Mouse (Mus musculus): Measurements from ENCODE around the gene Nfic.
A peak's percentile ranks its signal among the peaks of the same experiment; 100 is the strongest.

The Nfic gene

GRCm38 (mm10) chr10:81401521-81402226 is 53.8 kb downstream of the Nfic start:
- DNase-seq = peak; percentile 99

GRCm38 (mm10) chr10:81401205-81401520 is 54.3 kb downstream of the Nfic start:
- no peak for DNase-seq

- DNase-seq = peak; percentile 94
These were observed 54.8 kb downstream of the Nfic start for GRCm38 (mm10) chr10:81400371-81401204.

GRCm38 (mm10) chr10:81399798-81400308 is 55.6 kb downstream of the Nfic start:
- peak; percentile 93 for DNase-seq

- peak; percentile 95 for DNase-seq
These were observed 56.1 kb downstream of the Nfic start for GRCm38 (mm10) chr10:81399296-81399695.

GRCm38 (mm10) chr10:81396749-81397148 is 58.7 kb downstream of the Nfic start:
- DNase-seq = no peak

- DNase-seq = no peak
These were observed 59.6 kb downstream of the Nfic start for GRCm38 (mm10) chr10:81395865-81396264.

GRCm38 (mm10) chr10:81395127-81395526 is 60.3 kb downstream of the Nfic start:
- DNase-seq = peak; percentile 96

GRCm38 (mm10) chr10:81393456-81394063 is 61.9 kb downstream of the Nfic start:
- peak; percentile 95 for DNase-seq

- no peak for DNase-seq
These were observed 62.7 kb downstream of the Nfic start, which contains the start of gene Smim24 for GRCm38 (mm10) chr10:81392781-81393185. TSS of gene Smim24 (plus strand) at chr10:81393051.

GRCm38 (mm10) chr10:81392270-81392669 is 63.2 kb downstream of the Nfic start:
- DNase-seq = no peak

GRCm38 (mm10) chr10:81390678-81390965 is 64.8 kb downstream of the Nfic start:
- DNase-seq = no peak

GRCm38 (mm10) chr10:81389801-81390677 is 65.4 kb downstream of the Nfic start:
- peak; percentile 96 for DNase-seq

GRCm38 (mm10) chr10:81389373-81389772 is 66.1 kb downstream of the Nfic start:
- DNase-seq = peak; percentile 94

GRCm38 (mm10) chr10:81388505-81389055 is 66.9 kb downstream of the Nfic start, which contains the start of gene Gm48552:
TSS of gene Gm48552 (plus strand) at chr10:81389005.
- no peak for DNase-seq

- no peak for DNase-seq
These were observed 67.7 kb downstream of the Nfic start for GRCm38 (mm10) chr10:81387716-81388115.

GRCm38 (mm10) chr10:81385603-81386306 is 69.7 kb downstream of the Nfic start:
- DNase-seq = peak; percentile 94

- DNase-seq = no peak
These were observed 70.8 kb downstream of the Nfic start for GRCm38 (mm10) chr10:81384605-81384982.

- DNase-seq = peak; percentile 100
These were observed 71.4 kb downstream of the Nfic start, which contains the start of the genes Dohh and Gm48551 for GRCm38 (mm10) chr10:81383802-81384604. TSS of gene Dohh (plus strand) at chr10:81384428. TSS of gene Gm48551 (plus strand) at chr10:81384466.

- DNase-seq = peak; percentile 95
These were observed 73.4 kb downstream of the Nfic start for GRCm38 (mm10) chr10:81382039-81382438.
